Mouse (Mus musculus): ENCODE results near the gene Mapk8ip3.

The Mapk8ip3 gene

GRCm38 (mm10) chr17:24886134-24886931, 50.4 kb downstream of the Mapk8ip3 start, which contains the start of the genes Nubp2 and Spsb3:
Gene Nubp2, minus strand, starts transcription at chr17:24886349.
Gene Spsb3, plus strand, starts transcription at chr17:24886643.
- peak; percentile 99 for DNase-seq (ENCODE audit: low read depth, low spot score)

DNA sequence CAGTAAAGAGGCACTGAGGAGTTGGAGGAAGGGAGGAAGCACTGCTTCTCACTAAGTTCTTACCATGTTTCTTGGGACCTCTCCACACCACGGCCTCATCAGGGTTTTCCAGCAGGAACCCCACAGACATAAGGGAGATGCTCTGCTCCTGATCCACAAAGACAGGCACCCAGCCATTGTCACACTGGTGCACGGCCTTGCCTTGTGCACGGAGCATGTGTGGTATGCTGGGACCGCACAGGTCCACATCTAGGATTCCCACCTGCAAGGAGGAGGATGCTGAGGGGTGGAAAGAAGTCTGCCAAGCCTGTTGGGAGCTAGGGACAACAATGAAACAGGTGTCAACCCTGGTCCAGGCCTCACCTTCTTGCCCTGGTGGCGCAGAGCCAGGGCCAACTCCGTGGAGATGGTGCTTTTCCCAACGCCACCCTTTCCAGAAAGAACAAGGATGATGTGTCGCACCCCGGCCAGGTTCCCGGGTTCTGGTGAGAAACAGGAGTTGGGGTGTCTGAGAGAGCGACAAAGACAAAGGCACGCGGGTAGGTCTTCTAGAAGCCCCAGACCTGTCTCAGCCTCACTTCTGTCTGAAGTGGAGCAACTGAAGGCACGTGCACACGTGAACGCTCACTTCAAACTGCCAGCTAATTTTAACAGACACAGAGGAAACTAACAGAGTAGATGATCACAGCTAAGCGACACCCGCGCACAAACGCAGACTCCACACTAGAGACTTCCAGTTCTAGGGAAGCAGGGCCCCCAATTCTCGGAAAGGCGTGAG, 51.2 kb downstream of the Mapk8ip3 start:
- DNase-seq (ENCODE audit: low read depth, low spot score): no peak

GRCm38 (mm10) chr17:24884391-24884790, 52.4 kb downstream of the Mapk8ip3 start:
- DNase-seq (ENCODE audit: low read depth, low spot score): no peak

DNA sequence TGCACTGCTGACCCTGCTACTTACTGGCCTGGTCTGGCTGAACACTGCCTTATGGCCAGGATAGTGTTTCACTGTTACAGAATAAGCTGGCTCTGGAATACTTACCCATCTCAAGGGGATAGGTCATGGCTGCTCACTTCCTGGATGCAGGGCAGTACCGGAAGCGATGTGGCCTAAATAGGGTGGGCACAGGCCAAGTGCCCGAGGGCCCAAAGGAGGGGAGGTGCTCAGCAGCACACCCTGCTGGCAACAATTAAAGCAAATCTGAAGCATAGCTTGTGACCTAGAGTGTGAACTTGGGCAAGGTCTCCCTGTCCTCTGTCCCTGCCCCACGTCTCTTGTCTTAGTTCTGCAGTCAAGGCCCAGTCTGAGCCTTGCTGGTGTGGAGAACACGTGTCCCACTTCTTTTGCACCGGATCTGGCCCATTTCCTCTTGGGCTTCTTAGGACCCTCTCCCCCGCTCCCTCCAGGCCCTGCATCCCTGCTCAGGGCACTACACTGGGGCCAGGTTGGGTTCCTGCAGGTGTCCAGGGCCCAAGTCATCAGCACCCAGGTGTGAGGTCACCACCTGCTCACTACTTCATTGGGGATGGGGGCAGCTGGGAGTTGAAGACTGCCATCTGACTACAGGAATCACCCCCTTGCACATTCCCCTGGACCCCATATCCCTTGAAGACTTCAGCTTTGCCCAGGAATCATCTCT, 54.9 kb downstream of the Mapk8ip3 start:
- DNase-seq (ENCODE audit: low read depth, low spot score): no peak

GRCm38 (mm10) chr17:24878531-24878930, 58.2 kb downstream of the Mapk8ip3 start:
- DNase-seq (ENCODE audit: low read depth, low spot score): no peak

DNA sequence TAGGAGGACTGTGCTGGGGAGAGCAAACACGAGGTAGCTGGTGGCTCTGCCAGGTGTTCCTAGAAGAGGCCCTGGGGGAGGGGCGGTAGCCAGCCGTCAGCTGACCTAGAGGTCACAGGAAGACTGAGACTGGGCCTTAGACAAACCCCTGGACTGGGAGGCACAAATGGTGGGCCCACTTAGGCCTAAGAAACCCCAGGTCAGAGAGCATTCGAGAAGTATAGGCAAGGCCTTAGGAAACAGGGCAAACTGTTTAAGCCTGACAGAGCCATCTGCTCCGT, 58.7 kb downstream of the Mapk8ip3 start:
- no peak for DNase-seq (ENCODE audit: low read depth, low spot score)

- DNase-seq (ENCODE audit: low read depth, low spot score): no peak
These were observed 59.3 kb downstream of the Mapk8ip3 start for GRCm38 (mm10) chr17:24877336-24878116.

DNA sequence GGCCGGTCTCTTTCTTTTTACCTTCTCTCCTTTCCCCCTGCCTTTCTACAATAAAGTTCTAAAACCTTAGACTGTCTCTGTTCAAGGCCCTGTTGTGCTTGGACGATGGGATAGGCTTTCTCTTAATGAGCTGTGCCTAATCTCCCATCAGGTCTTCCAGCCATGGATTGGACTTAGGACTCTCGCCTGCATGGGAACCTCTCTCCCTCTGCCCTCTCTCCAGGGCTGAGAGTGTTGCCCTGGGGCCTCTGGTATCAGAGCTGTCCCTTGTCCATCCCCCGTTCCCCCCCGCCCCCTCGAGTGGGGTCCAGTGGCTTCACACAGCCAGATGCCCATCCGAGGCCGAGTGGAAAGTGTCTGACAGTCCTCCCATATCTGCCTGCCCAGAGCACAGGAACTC, 61.8 kb downstream of the Mapk8ip3 start:
- DNase-seq (ENCODE audit: low read depth, low spot score): no peak

DNA sequence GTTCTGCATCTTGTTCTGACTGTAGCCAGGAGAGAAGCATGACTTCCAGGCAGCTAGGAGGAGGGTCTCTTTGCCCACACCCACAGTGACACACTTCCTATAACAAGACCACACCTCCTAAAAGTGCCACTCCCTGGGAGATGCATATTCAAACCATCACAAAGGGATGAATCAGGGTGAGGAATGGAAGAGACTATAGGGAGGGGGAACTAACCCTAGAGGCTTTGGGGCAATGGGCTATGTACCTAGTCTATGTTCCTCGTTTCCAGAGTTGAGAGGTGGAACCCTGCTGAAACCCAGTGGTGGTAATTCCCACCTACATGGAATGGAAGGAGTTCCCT, 62.4 kb downstream of the Mapk8ip3 start:
- no peak for DNase-seq (ENCODE audit: low read depth, low spot score)

GRCm38 (mm10) chr17:24873695-24874404, 62.9 kb downstream of the Mapk8ip3 start:
- no peak for DNase-seq (ENCODE audit: low read depth, low spot score)

- DNase-seq (ENCODE audit: low read depth, low spot score): no peak
These were observed 68.9 kb downstream of the Mapk8ip3 start for GRCm38 (mm10) chr17:24867914-24868313.

DNA sequence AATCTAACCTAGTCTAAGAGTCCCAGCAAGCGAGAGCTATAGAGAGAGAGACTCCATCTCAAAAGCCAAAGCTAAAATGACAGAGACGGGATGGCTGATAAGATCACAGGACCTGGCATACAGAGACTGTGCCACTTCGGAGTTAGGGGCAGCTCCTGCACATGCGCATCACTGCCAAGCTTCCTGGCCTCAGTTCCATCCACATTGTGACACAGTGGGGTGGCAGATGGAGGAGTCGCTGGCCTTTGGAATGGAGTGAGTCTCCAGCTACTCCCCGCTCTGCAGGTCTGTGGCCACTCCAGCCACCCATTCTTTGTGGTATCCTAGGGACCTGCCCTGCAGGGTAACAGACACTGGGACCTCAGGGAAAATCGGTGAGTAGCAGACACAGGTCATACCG, 71.0 kb downstream of the Mapk8ip3 start, which contains the start of gene Igfals:
Igfals (plus strand) TSS at position 222 of the 400 bp plus-strand sequence.
- DNase-seq (ENCODE audit: low read depth, low spot score): no peak

DNA sequence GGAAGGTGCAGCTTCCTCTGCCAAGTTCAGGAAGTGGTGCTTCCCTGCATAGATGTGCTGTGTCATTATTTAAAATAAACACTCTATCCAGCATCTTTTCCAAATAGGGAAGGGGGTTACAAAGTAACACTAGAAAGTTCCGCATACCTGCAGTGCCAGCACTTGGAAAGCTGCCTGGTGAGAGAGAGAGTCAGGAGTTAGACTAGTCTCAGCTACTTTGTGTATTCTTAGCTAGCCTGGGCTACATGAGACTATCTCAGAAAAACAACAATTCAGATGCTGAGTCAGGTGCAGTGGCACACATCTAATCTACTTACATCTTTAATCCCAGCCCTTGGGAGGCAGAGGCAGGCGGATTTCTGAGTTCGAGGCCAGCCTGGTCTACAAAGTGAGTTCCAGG, 75.0 kb downstream of the Mapk8ip3 start:
- DNase-seq (ENCODE audit: low read depth, low spot score): no peak

GRCm38 (mm10) chr17:24860076-24860475, 76.7 kb downstream of the Mapk8ip3 start:
- no peak for DNase-seq (ENCODE audit: low read depth, low spot score)

DNA sequence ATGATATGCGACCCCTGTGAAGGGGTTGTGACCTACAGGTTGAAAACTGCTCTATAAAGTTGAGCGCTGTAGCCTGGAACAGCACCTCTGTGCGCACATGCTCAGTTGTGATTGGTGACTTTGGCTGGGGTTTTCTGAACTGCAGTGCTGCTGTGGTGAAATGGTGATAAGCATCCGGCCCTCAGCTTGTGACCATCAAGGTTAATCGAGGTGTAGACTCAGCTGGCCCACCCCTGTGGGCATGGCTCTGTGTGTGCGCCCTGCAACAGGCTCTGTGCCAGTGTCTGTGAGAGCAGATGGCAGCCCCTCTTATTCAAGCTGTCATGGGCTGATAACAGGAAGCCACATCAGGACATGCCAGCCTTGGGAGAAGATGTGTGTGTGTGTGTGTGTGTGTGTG, 77.8 kb downstream of the Mapk8ip3 start:
- DNase-seq (ENCODE audit: low read depth, low spot score): no peak

- no peak for DNase-seq (ENCODE audit: low read depth, low spot score)
These were observed 78.8 kb downstream of the Mapk8ip3 start for GRCm38 (mm10) chr17:24857831-24858470.

DNA sequence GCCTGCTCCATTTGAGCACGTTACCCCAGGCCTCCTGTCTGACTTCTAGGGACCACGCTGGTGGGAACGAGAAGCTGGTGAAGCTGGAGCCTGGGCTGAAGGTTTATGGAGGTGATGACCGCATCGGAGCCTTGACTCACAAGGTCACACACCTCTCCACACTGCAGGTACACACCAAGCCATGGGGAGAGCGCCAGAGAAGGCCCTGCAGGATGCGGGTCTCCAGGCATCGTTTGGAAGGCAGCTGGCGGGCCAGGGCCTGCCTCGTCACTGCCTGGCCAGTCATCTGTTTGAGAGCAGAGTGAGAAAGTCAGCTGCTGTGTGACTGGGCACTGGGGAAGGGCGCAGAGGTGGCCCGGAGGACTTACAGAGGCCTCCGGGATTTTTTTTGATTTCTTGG, 80.2 kb downstream of the Mapk8ip3 start:
- no peak for DNase-seq (ENCODE audit: low read depth, low spot score)

GRCm38 (mm10) chr17:24855838-24856464, 80.8 kb downstream of the Mapk8ip3 start:
- DNase-seq (ENCODE audit: low read depth, low spot score): no peak

DNA sequence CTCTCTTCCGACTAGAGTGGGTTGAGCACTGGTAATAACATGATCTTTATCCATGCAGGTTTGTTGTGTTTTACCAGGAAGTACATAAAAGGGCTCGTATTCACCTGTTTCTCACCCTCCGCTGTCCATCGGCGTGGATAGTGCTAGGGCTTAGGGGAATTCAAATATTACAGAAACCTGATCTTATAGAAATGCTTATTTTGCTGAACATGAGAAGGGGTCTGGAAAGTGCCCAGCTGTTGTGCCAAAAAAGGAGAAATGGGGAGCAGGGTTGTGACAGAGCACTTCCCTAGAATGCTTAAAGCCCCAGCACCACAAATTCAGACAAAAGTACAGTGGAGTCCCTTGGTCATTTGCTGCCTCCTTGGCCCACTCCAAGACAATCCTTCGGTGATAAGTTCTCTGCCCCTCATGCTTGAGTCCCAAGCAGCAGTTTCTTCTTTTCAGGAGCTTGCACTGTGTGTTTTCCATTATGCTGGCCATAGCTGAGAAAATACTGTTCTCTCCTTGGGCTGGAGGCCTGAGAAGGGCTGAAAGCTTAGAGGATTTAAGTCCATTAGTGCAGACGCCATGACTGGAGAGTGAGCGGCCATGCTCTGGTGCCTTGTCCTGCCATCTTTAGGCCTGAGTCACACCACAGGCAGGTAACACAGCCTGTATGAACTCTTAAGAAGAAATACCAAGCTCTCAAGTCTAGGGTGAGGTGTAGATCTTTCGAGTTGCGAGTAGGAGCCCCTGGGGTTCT, 85.2 kb downstream of the Mapk8ip3 start:
- DNase-seq (ENCODE audit: low read depth, low spot score): no peak
